In genomic region chr9:96631389-96632072, GRCm38 (mm10) we compare ENCODE assay signal across 8 mouse cellular contexts. TPM values are rescaled to one million over a fixed set of nuclear protein-coding genes. Genes with fewer than 3 reads are reported as not detected.
DNase-seq lines count a peak whose midpoint lies in the region; ATAC-seq lines count a peak whose summit lies in the region.

TSS of gene Rasa2 (minus strand) at chr9:96631617.

- H3K27me3 ChIP-seq in intestine, embryonic 14.5 days (replicated peaks; ENCODE audit: control insufficient read depth, insufficient read depth, low read length), result no peaks in the 10 kb centered on the region

- peak within 1 kb of the TSS; percentile 80 for H3K4me3 ChIP-seq in intestine, embryonic 14.5 days (ENCODE audit: low read depth, low read length)

- peak within 1 kb of the TSS; percentile 74 for H3K4me2 ChIP-seq in intestine, embryonic 14.5 days (ENCODE audit: low read length)

- no peaks in the 10 kb centered on the region for H3K9me3 ChIP-seq in intestine, embryonic 14.5 days (ENCODE audit: control insufficient read depth, low read length)

- WGBS in intestine, embryonic 14.5 days, result 2% methylated on average over 52 of the region's 52 CpGs

- ATAC-seq in intestine, embryonic 14.5 days (replicated peaks; ENCODE audit: low FRiP score, low TSS enrichment, low read depth), result peak; percentile 97

- H3K4me1 ChIP-seq in intestine, embryonic 14.5 days (replicated peaks; ENCODE audit: control insufficient read depth, insufficient read depth, low read length), result peaks cover 18% of the 10 kb centered on the region

- H3K36me3 ChIP-seq in intestine, embryonic 14.5 days (ENCODE audit: control insufficient read depth, insufficient read depth, low read length), result no peaks in the 10 kb centered on the region

- intact Hi-C loops in gastrocnemius, postnatal 14 days (cut with DNase I; ENCODE audit: low total_unique reads), result no loop called here
- intact Hi-C loops in left cerebral cortex, postnatal 14 days (cut with DNase I), result no loop called here

- H3K27ac ChIP-seq in intestine, embryonic 14.5 days (ENCODE audit: low read depth), result peak within 1 kb of the TSS; percentile 99

- peak; percentile 77 for DNase-seq in adipocyte (ENCODE audit: low spot score)
- peak; percentile 95 for DNase-seq in embryo, embryonic 10 days (ENCODE audit: low spot score)
- DNase-seq in gastrocnemius, postnatal 14 days, result peak; percentile 94
- peak; percentile 96 for DNase-seq in intestine, embryonic 14.5 days (ENCODE audit: low spot score)
- DNase-seq in left cerebral cortex, postnatal 14 days (ENCODE audit: low spot score in 2 of 2), result peak; percentile 82 to 88
- peak; percentile 90 for DNase-seq in mesoderm, embryonic 11.5 days (ENCODE audit: low read depth, low spot score)
- peak; percentile 78 to 86 for DNase-seq in right cerebral cortex, postnatal 36 days (ENCODE audit: low spot score in 2 of 2)
- DNase-seq in yolk sac, embryonic 10.5 days (ENCODE audit: low spot score), result peak; percentile 92

- H3K9ac ChIP-seq in intestine, embryonic 14.5 days (ENCODE audit: low read length), result peak within 1 kb of the TSS; percentile 96

RNA-seq across cellular contexts. Expression of gene Rasa2, which starts in this region (rescaled TPM):
- 1 to 10 TPM; 3.0 to 4.1 TPM for total RNA-seq in gastrocnemius, postnatal 14 days (2021)
- polyA plus RNA-seq in intestine, embryonic 14.5 days (2014; fragmentation: Nextera tagmentation; extraction: Ambion mirVana), result 20.5 and 20.8 TPM in 2 replicates
- total RNA-seq in left cerebral cortex, postnatal 14 days (2021), result 10 to 100 TPM; 25.3 to 26.4 TPM

Comparison
In these comparisons a context has a peak if more than half of its experiments do, and no peak if none do; other contexts are left out.
1. Peak in every context shown above with its lines: DNase-seq, ATAC-seq, H3K4me3 ChIP-seq and H3K27ac ChIP-seq.
2. RNA of gene Rasa2 (total RNA-seq): 25.3 to 26.4 TPM in left cerebral cortex, postnatal 14 days; 3.0 to 4.1 TPM in gastrocnemius, postnatal 14 days; every median in the first group is over 4 times any median in the second.